Mouse (Mus musculus): Measurements from ENCODE around the gene Arf4. TPM values are rescaled to one million over a fixed set of nuclear protein-coding genes. Genes with fewer than 3 reads are reported as not detected.
"Not testable (repeated sequence)": the region's sequence is repeated elsewhere in the genome, so short reads cannot be mapped to it uniquely, and the experiment has no call there.

Gene Arf4
- polyA plus RNA-seq, 1 experiment from 2014 or later, result 508 TPM

DNA sequence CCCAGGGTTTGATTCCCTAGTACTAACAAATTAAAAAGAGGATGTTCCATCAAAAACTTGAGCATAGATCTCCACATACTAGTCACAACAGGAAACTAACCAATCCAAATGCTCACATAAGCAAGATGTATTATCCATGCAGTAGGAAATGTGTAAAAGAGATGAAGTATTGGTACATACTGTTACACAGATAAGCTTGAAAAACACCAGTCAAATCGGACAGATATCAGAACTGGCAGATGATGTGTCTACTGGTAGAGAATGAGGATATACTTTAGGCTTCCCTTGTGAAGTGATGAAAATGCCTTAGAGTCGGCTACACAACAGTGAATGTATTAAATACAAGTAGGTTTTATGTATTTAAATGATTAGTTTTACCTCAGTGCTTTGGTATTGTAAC lies 24.6 kb downstream of the Arf4 start:
- no peak for ATAC-seq (ENCODE audit: insufficient number of reproducible peaks, insufficient read depth, low FRiP score, low TSS enrichment, low read depth)
- H3K27ac ChIP-seq, result no peak overlapping the region
- 92% methylated on average over 2 of the region's 2 CpGs for WGBS
- no peak overlapping the region for H3K4me3 ChIP-seq (replicated peaks)
- no peaks in the 10 kb centered on the region for H3K27me3 ChIP-seq
- no peak overlapping the region for H3K4me2 ChIP-seq
- H3K9ac ChIP-seq (replicated peaks), result no peak overlapping the region
- peaks cover 11% of the 10 kb centered on the region for H3K4me1 ChIP-seq (replicated peaks)
- peaks cover 39% of the 10 kb centered on the region for H3K36me3 ChIP-seq
- no peaks in the 10 kb centered on the region for H3K9me3 ChIP-seq

- 96% methylated on average over 2 of the region's 2 CpGs for WGBS
Observed at GRCm38 (mm10) chr14:26663851-26664250, 26.0 kb downstream of the Arf4 start.

DNA sequence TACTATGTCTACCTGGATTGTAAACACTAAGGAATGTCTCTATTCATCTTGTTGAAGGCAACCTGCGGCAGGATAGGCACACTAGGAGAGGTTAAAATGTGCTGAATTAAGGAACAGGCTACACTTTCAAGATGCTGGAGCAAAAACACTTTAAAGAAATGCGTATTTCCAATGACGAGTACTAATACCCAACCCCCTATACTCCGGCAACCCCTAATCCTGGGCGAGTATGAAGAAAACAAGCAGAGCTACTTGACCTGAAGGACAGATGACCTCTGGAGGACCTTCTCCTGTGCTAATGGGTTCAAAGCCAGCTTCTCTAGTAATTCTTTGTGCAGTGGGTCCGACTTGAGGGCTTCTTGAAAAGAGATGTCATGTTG lies 30.1 kb downstream of the Arf4 start:
- peaks cover 22% of the 10 kb centered on the region for H3K36me3 ChIP-seq
- peak overlapping the region; percentile 99 for H3K4me2 ChIP-seq
- H3K27me3 ChIP-seq, result no peaks in the 10 kb centered on the region
- WGBS, result 16% methylated on average over 6 of the region's 6 CpGs
- ATAC-seq (ENCODE audit: insufficient number of reproducible peaks, insufficient read depth, low FRiP score, low TSS enrichment, low read depth), result no peak
- no peak overlapping the region for H3K27ac ChIP-seq
- no peaks in the 10 kb centered on the region for H3K9me3 ChIP-seq
- peak overlapping the region; percentile 96 for H3K4me3 ChIP-seq (replicated peaks)
- peaks cover 25% of the 10 kb centered on the region for H3K4me1 ChIP-seq (replicated peaks)
- peak overlapping the region; percentile 83 for H3K9ac ChIP-seq (replicated peaks)

More at GRCm38 (mm10) chr14:26663851-26664250, 26.0 kb downstream of the Arf4 start:
- Histone ChIP-seq H3K4me1 (replicated peaks) (peaks cover 21% of the 10 kb centered on the region), H3K4me2 (no peak overlapping the region), H3K4me3 (replicated peaks) (no peak overlapping the region), H3K36me3 (peaks cover 31% of the 10 kb centered on the region), H3K27me3 (no peaks in the 10 kb centered on the region), H3K9me3 (no peaks in the 10 kb centered on the region), H3K9ac (replicated peaks) (no peak overlapping the region), H3K27ac (no peak overlapping the region)
- ATAC-seq (ENCODE audit: insufficient number of reproducible peaks, insufficient read depth, low FRiP score, low TSS enrichment, low read depth), result no peak

- Histone ChIP-seq H3K27me3 (no peaks in the 10 kb centered on the region), H3K9me3 (no peaks in the 10 kb centered on the region), H3K27ac (peak overlapping the region; percentile 91), H3K9ac (replicated peaks) (peak overlapping the region; percentile 83), H3K4me2 (peak overlapping the region; percentile 99), H3K36me3 (peaks cover 22% of the 10 kb centered on the region), H3K4me1 (replicated peaks) (peaks cover 25% of the 10 kb centered on the region), H3K4me3 (replicated peaks) (peak overlapping the region; percentile 96)
- 1% methylated on average over 73 of the region's 73 CpGs for WGBS
- no peak; the same call in 1 of the 2 replicates for ATAC-seq (ENCODE audit: insufficient number of reproducible peaks, insufficient read depth, low FRiP score, low TSS enrichment, low read depth)
Observed at GRCm38 (mm10) chr14:26668371-26669291, 30.8 kb downstream of the Arf4 start.

GRCm38 (mm10) chr14:26669292-26670073 lies 31.6 kb downstream of the Arf4 start, which contains the start of gene Pde12:
Gene Pde12 (minus strand): TSS chr14:26669883.
- H3K9ac ChIP-seq (replicated peaks), result peak within 1 kb of the TSS; percentile 83
- H3K4me2 ChIP-seq, result peak within 1 kb of the TSS; percentile 99
- peak within 1 kb of the TSS; percentile 91 for H3K27ac ChIP-seq
- peaks cover 25% of the 10 kb centered on the region for H3K4me1 ChIP-seq (replicated peaks)
- ATAC-seq (ENCODE audit: insufficient number of reproducible peaks, insufficient read depth, low FRiP score, low TSS enrichment, low read depth), result peak; percentile 87
- H3K27me3 ChIP-seq, result no peaks in the 10 kb centered on the region
- no peaks in the 10 kb centered on the region for H3K9me3 ChIP-seq
- peak within 1 kb of the TSS; percentile 96 for H3K4me3 ChIP-seq (replicated peaks)
- peaks cover 18% of the 10 kb centered on the region for H3K36me3 ChIP-seq
- WGBS, result under 1% methylated on average over 70 of the region's 70 CpGs

DNA sequence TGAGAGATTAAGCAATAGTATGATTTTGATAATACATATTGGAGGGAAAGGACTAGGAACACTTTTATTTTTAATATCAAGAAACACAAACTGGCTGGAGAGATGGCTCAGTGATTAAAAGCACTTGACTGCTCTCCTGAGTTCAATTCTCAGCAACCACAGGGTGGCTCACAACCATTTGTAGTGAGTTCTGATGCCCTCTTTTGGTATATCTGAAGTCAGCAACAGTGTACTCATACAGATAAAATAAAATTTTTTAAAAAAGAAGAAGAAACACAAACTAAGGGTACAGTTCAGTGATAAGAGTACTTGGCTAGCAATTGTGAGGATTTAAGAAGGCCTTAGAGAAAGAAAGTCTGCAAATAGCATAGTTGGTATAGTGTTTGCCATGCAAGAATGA lies 33.1 kb downstream of the Arf4 start:
- H3K36me3 ChIP-seq, result peaks cover 5% of the 10 kb centered on the region
- H3K4me1 ChIP-seq (replicated peaks), result peaks cover 25% of the 10 kb centered on the region
- no peak for ATAC-seq (ENCODE audit: insufficient number of reproducible peaks, insufficient read depth, low FRiP score, low TSS enrichment, low read depth)
- no peaks in the 10 kb centered on the region for H3K27me3 ChIP-seq
- H3K4me2 ChIP-seq, result no peak overlapping the region
- no peaks in the 10 kb centered on the region for H3K9me3 ChIP-seq
- H3K9ac ChIP-seq (replicated peaks), result no peak overlapping the region
- H3K4me3 ChIP-seq (replicated peaks), result peak overlapping the region; percentile 96; the same call in 1 of the 2 replicates
- H3K27ac ChIP-seq, result no peak overlapping the region

DNA sequence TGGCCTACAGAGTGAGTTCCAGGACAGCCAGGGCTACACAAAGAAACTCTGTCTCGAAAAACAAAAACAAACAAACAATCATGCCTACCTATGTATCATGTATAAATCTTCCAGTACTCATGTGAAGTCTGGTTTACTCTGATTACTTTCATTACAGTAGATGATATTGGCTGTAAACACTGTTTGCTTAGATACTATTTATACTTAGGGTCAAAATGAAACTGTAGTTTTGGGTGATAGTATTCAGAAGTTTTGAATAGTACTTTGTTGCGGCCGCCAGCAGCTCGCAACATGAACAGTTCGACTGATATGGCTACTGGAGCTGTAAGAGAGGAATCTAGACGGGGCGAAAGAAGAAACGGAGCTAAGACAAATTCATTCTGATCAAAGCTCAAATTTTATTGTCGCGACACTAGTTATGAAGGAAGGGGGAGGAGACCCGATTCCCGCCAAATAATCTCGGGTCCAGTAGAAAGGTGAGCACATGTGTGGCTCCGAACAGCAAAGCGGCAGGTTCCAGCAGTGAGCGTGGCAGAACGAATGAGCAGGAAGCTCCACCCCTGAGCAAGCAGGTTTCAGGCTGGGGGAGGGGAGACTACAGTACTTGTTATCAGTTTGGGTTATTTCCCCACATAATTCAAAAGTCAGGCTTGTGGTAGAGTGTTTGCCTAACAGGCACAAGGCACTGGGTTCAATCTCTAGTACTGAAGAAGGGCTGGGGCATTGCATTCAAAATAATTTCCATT lies 34.2 kb downstream of the Arf4 start:
- H3K27ac ChIP-seq; H3K9me3 ChIP-seq; H3K4me3 ChIP-seq (replicated peaks); H3K27me3 ChIP-seq; H3K4me2 ChIP-seq; ATAC-seq (ENCODE audit: insufficient number of reproducible peaks, insufficient read depth, low FRiP score, low TSS enrichment, low read depth); H3K9ac ChIP-seq (replicated peaks); H3K36me3 ChIP-seq: not testable (repeated sequence)
- 62% methylated on average over 17 of the region's 17 CpGs for whole genome bisulfite sequencing
- peaks cover 17% of the 10 kb centered on the region for H3K4me1 ChIP-seq (replicated peaks)

DNA sequence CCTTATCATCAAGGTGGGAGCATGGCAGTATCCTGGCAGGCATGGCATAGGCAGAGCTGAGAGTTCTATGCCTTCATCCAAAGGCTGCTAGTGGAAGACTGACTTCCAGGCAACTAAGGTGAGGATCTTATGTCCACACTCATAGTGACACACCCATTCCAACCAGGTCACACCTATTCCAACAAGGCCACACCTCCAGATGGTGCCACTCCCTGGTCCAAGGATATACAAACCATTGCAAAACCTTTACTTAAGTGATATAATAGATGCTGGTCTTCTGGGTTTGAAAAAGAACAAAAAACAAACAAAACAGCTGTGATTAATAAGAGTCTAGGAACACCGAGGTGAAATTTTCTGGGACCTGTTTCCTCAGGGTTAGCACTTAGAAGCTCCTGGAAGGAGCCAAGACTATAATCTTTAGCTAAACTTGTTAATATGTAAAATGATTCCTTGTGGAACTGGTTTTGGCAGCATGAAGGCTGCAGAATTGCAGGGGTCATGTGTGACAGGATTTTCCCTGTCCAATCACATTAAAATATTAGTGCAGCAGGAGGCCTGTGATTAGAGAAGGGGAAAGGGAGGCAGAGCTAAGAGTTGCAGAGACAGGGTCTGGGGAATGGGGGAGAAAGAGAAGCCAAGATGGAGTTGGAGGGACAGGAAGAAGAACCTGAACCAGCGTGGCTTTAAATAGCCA lies 36.7 kb downstream of the Arf4 start:
- not testable (repeated sequence) for H3K27me3 ChIP-seq; H3K9ac ChIP-seq (replicated peaks); H3K36me3 ChIP-seq; H3K4me2 ChIP-seq; H3K9me3 ChIP-seq; ATAC-seq (ENCODE audit: insufficient number of reproducible peaks, insufficient read depth, low FRiP score, low TSS enrichment, low read depth); H3K4me3 ChIP-seq (replicated peaks); H3K27ac ChIP-seq; H3K4me1 ChIP-seq (replicated peaks)
- WGBS, result 70% methylated on average over 2 of the region's 2 CpGs

GRCm38 (mm10) chr14:26675371-26675770 lies 37.5 kb downstream of the Arf4 start:
- no peak overlapping the region for H3K9ac ChIP-seq (replicated peaks)
- H3K36me3 ChIP-seq, result no peaks in the 10 kb centered on the region
- H3K4me1 ChIP-seq (replicated peaks), result peaks cover 3% of the 10 kb centered on the region; the same call in 1 of the 2 replicates
- ATAC-seq (ENCODE audit: insufficient number of reproducible peaks, insufficient read depth, low FRiP score, low TSS enrichment, low read depth), result no peak
- H3K27ac ChIP-seq, result no peak overlapping the region
- no peaks in the 10 kb centered on the region for H3K9me3 ChIP-seq
- 15% methylated on average over 12 of the region's 12 CpGs for WGBS
- no peaks in the 10 kb centered on the region for H3K27me3 ChIP-seq
- H3K4me3 ChIP-seq (replicated peaks), result no peak overlapping the region
- no peak overlapping the region for H3K4me2 ChIP-seq

GRCm38 (mm10) chr14:26675791-26676190 lies 37.9 kb downstream of the Arf4 start:
- no peaks in the 10 kb centered on the region for H3K9me3 ChIP-seq
- H3K27me3 ChIP-seq, result no peaks in the 10 kb centered on the region
- no peak for ATAC-seq (ENCODE audit: insufficient number of reproducible peaks, insufficient read depth, low FRiP score, low TSS enrichment, low read depth)
- H3K36me3 ChIP-seq, result no peaks in the 10 kb centered on the region
- 83% methylated on average over 5 of the region's 5 CpGs for whole genome bisulfite sequencing
- H3K4me1 ChIP-seq (replicated peaks), result no peaks in the 10 kb centered on the region
- H3K4me2 ChIP-seq, result no peak overlapping the region
- no peak overlapping the region for H3K27ac ChIP-seq
- H3K4me3 ChIP-seq (replicated peaks), result no peak overlapping the region
- H3K9ac ChIP-seq (replicated peaks), result no peak overlapping the region
